ENCODE assay signal across 10 mouse cellular contexts in genomic region chr10:39552351-39552814, GRCm38 (mm10).
A peak's percentile ranks its signal among the peaks of the same experiment; 100 is the strongest.
DNase-seq lines count a peak whose midpoint lies in the region; ATAC-seq and TF ChIP-seq lines count a peak whose summit lies in the region.
"Had no signal": no experiment of that assay in that cellular context is flagged by ENCODE, and none has a peak within 500 bp of the region (broad histone marks: within the 10 kb centered on the region; RNA-seq: fewer than 3 reads in every experiment).

No protein-coding gene starts in this region.

- no peaks in the 10 kb centered on the region for H3K36me3 ChIP-seq in heart, embryonic 15.5 days
- H3K36me3 ChIP-seq in hindbrain, embryonic 10.5 days: peaks cover 18% of the 10 kb centered on the region; the same call in 1 of the 2 replicates
- no peaks in the 10 kb centered on the region for H3K36me3 ChIP-seq in midbrain, embryonic 15.5 days (replicated peaks)

- DNase-seq in heart, postnatal 14 days: no peak
- peak; percentile 49 for DNase-seq in hindbrain, embryonic 10.5 days (ENCODE audit: low spot score)
- DNase-seq in cerebellum, postnatal 36 days: no peak
- DNase-seq in ovary, postnatal 36 days (ENCODE audit: low spot score): no peak
- no peak for DNase-seq in adrenal gland, adult (ENCODE audit: inconsistent age in 2 of 2, low spot score in 1 of 2)
- DNase-seq: adrenal gland, postnatal 10 days had no signal

- H3K9ac ChIP-seq in heart, embryonic 15.5 days: no peak overlapping the region
- peak overlapping the region; percentile 24 for H3K9ac ChIP-seq in midbrain, embryonic 15.5 days

- peak overlapping the region; percentile 29; the same call in 1 of the 2 replicates for H3K4me2 ChIP-seq in heart, embryonic 15.5 days
- H3K4me2 ChIP-seq in midbrain, embryonic 15.5 days: no peak overlapping the region

- no peak overlapping the region for H3K4me3 ChIP-seq in heart, embryonic 15.5 days
- no peak overlapping the region for H3K4me3 ChIP-seq in cortical plate, adult 2 months (ENCODE audit: insufficient read depth, low read length)
- H3K4me3 ChIP-seq in hindbrain, embryonic 10.5 days: peak overlapping the region; percentile 6; the same call in 1 of the 2 replicates
- H3K4me3 ChIP-seq in midbrain, embryonic 15.5 days: no peak overlapping the region

- H3K4me1 ChIP-seq in heart, embryonic 15.5 days (replicated peaks): peaks cover 45% of the 10 kb centered on the region
- H3K4me1 ChIP-seq in cortical plate, adult 2 months (ENCODE audit: control insufficient read depth, insufficient read depth, low read length): no peaks in the 10 kb centered on the region
- H3K4me1 ChIP-seq in hindbrain, embryonic 10.5 days (replicated peaks): peaks cover 84% of the 10 kb centered on the region
- H3K4me1 ChIP-seq in midbrain, embryonic 15.5 days: peaks cover 69% of the 10 kb centered on the region

- no peak for ATAC-seq in heart, embryonic 15.5 days (replicated peaks; ENCODE audit: insufficient number of reproducible peaks, insufficient read depth, low FRiP score, low read depth)
- ATAC-seq in midbrain, embryonic 15.5 days (replicated peaks): peak; percentile 74

- no peaks in the 10 kb centered on the region for H3K9me3 ChIP-seq in heart, embryonic 15.5 days (replicated peaks)
- H3K9me3 ChIP-seq in hindbrain, embryonic 10.5 days: no peaks in the 10 kb centered on the region
- H3K9me3 ChIP-seq in midbrain, embryonic 15.5 days: no peaks in the 10 kb centered on the region

- intact Hi-C loops in heart, postnatal 14 days (cut with DNase I): no loop called here

- H3K27me3 ChIP-seq in heart, embryonic 15.5 days: no peaks in the 10 kb centered on the region
- H3K27me3 ChIP-seq in hindbrain, embryonic 10.5 days (ENCODE audit: insufficient read depth, poor library complexity, severe bottlenecking): no peaks in the 10 kb centered on the region
- no peaks in the 10 kb centered on the region for H3K27me3 ChIP-seq in midbrain, embryonic 15.5 days (replicated peaks)
- H3K27me3 ChIP-seq: CH12.LX had no signal

- TF ChIP-seq POLR2A in cortical plate, adult 2 months (IDR thresholded peaks at IDR 0.05; ENCODE audit: extremely low read depth, insufficient read depth, low read length): no peak

- peak overlapping the region; percentile 26; the same call in 1 of the 2 replicates for H3K27ac ChIP-seq in heart, embryonic 15.5 days
- peak overlapping the region; percentile 12; the same call in 1 of the 2 replicates for H3K27ac ChIP-seq in cortical plate, adult 2 months (ENCODE audit: insufficient read depth, low read length)
- peak overlapping the region; percentile 86 for H3K27ac ChIP-seq in hindbrain, embryonic 10.5 days
- H3K27ac ChIP-seq in midbrain, embryonic 15.5 days: peak overlapping the region; percentile 92

- TF ChIP-seq CTCF in cortical plate, adult 2 months (IDR thresholded peaks at IDR 0.05; ENCODE audit: extremely low read depth, insufficient read depth, low read length): no peak

- WGBS in heart, embryonic 15.5 days: 15% methylated on average over 6 of the region's 6 CpGs
- 12% methylated on average over 6 of the region's 6 CpGs for WGBS in hindbrain, embryonic 10.5 days
- 4% methylated on average over 6 of the region's 6 CpGs for WGBS in midbrain, embryonic 15.5 days

Comparison
In these comparisons a context has a peak if more than half of its experiments do, and no peak if none do; other contexts are left out.
1. H3K27ac ChIP-seq: peak in every context shown above with its lines; median percentile 92 in midbrain, embryonic 15.5 days; 86 in hindbrain, embryonic 10.5 days; 26 in heart, embryonic 15.5 days; 12 in cortical plate, adult 2 months.